Mouse (Mus musculus) ovary, postnatal 10 days (tissue): ENCODE results near the gene Tiam2.

Experiments
- DNase-seq: peaks from one replicate; pipeline ENCODE4 v3.0.0; 2022; ENCODE audit warnings: low spot score

The Tiam2 gene

GRCm38 (mm10) chr17:3498580-3498979 lies 172.2 kb downstream of the Tiam2 start:
- no peak for DNase-seq

- no peak for DNase-seq
These were observed 173.1 kb downstream of the Tiam2 start for GRCm38 (mm10) chr17:3499468-3499867.

GRCm38 (mm10) chr17:3500076-3500475 lies 173.7 kb downstream of the Tiam2 start:
- DNase-seq = no peak

DNA sequence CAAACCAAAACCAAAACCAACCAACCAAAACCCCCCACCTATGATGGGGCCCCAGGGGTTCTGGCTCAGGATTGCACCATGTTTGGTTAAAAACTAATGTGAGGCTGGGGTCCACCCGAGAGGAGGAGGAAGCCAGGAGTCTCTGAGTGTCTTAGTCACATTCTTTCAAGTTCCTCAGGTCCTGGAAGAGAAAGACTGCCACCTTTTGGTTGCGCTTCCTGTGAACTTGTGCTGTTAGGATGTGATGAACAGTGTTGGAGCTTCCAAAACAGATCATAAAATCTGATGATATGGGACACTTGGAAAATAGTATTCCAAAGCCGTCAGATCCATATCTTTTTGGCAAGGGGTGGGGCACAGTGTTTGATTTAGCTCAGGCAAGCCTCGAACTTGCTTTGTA lies 174.6 kb downstream of the Tiam2 start:
- no peak for DNase-seq

- no peak for DNase-seq
These were observed 179.3 kb downstream of the Tiam2 start for GRCm38 (mm10) chr17:3505711-3506110.

DNA sequence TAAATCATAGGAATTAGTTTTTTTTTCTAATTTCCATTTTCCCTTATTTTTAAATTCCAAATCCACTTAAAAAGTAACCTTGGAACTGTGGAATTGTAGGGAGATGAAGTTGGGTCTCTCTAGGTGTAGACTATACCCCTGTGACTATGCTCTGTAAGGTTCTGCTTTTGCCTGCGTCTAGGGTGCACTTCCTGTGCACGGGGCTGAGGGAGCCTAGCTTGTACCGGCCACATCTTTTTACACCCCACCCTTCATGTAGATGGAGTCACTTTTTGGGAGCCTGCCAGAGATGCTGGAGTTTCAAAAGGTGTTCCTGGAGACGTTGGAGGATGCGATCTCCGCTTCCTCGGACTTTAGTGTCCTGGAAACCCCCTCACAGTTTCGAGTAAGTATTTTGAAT lies 180.1 kb downstream of the Tiam2 start:
- no peak for DNase-seq

- no peak for DNase-seq
These were observed 183.5 kb downstream of the Tiam2 start for GRCm38 (mm10) chr17:3509841-3510240.

DNA sequence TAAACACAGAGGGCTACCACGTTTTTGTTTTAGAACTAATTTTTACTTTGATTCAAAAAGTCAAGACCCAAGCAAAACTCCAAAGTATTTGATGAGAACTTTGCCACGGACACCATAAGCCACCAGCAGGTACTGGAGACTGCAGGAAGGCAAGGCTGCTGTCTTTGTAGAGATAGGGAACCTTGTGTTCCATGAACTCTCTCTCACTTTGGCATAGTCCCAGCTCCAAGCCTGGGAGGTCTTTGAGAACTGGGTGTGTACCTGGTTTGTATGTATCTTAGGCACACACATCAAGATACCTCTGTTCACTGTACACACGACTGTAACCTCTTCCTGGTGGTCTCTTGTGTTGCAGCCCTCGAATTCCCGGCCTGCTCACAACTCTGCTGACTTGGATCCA lies 187.9 kb downstream of the Tiam2 start:
- no peak for DNase-seq

GRCm38 (mm10) chr17:3515851-3516250 lies 189.5 kb downstream of the Tiam2 start:
- no peak for DNase-seq

- no peak for DNase-seq
These were observed 190.0 kb downstream of the Tiam2 start for GRCm38 (mm10) chr17:3516406-3516805.

DNA sequence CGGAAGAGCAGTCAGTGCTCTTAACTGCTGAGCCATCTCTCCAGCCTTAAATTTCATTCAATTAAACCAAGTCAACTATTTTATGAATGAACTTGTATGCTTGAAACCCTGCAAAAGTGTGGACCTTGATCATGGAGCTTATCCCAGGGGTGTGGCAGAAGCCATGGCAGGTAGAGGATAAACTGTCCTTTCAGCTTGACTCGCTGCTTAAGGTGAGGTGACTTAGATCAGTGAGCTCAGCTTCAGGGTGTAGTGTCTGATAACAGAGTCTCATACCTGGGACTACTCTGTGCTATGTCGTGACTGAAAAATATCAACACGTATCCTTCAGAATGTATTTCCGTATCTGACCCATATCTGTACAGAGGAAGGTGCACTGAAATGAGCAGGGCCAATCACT lies 194.0 kb downstream of the Tiam2 start:
- DNase-seq = no peak

- DNase-seq = no peak
These were observed 201.6 kb downstream of the Tiam2 start for GRCm38 (mm10) chr17:3527841-3528471.

- no peak for DNase-seq
These were observed 203.2 kb downstream of the Tiam2 start for GRCm38 (mm10) chr17:3529523-3529922.

- no peak for DNase-seq
These were observed 204.2 kb downstream of the Tiam2 start for GRCm38 (mm10) chr17:3530549-3530948.

GRCm38 (mm10) chr17:3531641-3532040 lies 205.3 kb downstream of the Tiam2 start:
- DNase-seq = no peak

- no peak for DNase-seq
These were observed 205.9 kb downstream of the Tiam2 start, which contains the start of gene Cldn20 for GRCm38 (mm10) chr17:3532254-3532653. Gene Cldn20, plus strand, starts transcription at chr17:3532554.

DNA sequence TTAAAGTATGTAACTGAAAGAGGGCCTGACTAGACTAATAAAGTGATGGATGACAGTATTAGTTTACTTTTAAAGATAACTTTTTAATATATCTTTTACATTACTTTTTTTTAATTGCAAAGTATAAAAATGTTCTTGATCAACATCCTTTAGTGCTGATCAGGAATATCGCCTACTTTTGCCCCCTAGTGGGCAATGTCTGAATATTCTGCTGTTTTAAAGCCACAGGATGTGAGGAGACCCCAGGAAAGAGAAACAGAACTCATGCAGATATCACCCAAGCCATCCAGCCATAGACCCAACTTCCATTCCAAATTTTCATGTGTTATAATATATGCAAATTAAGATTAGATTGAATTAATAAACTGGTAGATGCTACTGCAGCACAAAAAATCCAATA lies 207.1 kb downstream of the Tiam2 start:
- DNase-seq = no peak

- DNase-seq = no peak
These were observed 213.9 kb downstream of the Tiam2 start for GRCm38 (mm10) chr17:3540304-3540703.

GRCm38 (mm10) chr17:3541033-3541432 lies 214.7 kb downstream of the Tiam2 start:
- no peak for DNase-seq

- DNase-seq = no peak
These were observed 221.4 kb downstream of the Tiam2 start for GRCm38 (mm10) chr17:3547725-3548124.

DNA sequence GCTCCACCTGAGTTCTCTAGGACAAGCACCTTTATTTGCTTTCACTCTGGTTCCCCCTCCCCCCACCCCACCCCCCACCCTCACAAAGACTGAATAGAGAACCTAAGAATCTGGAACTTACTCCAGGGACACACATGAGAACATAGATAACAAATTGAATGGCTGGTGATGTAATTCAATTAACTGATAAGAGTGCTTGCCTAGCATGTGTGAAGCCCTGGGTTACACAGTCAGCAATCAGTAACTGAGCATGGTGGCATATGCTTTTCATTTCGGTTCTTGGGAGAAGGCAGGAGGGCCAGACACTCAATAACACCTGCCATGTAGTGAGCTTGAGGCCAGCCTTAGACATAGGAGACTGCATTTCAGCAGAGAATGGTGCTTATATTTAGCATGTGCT lies 229.9 kb downstream of the Tiam2 start:
- DNase-seq = no peak

GRCm38 (mm10) chr17:3557331-3558311 lies 231.2 kb downstream of the Tiam2 start, which contains the start of gene Tfb1m:
Gene Tfb1m, minus strand, starts transcription at chr17:3557781.
- DNase-seq = peak; percentile 90

DNA sequence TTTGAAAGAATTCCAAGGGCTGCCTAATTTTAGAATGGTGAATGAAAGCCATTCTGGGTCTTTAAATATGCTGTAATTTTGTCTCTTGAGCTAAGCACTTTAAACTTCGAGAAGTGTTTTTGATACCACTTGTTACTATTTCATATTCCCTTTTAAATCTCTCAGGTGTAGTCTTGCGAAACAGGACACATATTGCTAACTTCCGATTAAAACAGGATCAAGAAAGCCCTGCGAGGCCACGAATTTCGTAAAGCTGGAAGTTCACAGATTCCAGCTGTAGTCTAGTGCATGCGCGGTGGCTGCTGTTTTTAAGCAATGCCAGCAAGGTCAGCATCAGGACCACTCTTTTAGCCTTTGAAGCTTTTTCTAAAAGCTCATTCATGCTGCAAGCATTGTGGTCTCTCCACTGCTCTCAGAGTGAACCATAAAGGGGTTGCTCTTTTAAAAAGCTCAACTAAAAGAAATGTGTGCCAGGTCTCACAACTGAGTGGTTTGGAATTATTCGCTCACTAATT lies 232.0 kb downstream of the Tiam2 start:
- no peak for DNase-seq
